Mouse (Mus musculus): ENCODE data around the gene Shank3. TPM values are rescaled to one million over a fixed set of nuclear protein-coding genes. Genes with fewer than 3 reads are reported as not detected.

The Shank3 gene
- total RNA-seq, 2 experiments from 2014 or later, result 12.8 to 17.5 TPM

DNA sequence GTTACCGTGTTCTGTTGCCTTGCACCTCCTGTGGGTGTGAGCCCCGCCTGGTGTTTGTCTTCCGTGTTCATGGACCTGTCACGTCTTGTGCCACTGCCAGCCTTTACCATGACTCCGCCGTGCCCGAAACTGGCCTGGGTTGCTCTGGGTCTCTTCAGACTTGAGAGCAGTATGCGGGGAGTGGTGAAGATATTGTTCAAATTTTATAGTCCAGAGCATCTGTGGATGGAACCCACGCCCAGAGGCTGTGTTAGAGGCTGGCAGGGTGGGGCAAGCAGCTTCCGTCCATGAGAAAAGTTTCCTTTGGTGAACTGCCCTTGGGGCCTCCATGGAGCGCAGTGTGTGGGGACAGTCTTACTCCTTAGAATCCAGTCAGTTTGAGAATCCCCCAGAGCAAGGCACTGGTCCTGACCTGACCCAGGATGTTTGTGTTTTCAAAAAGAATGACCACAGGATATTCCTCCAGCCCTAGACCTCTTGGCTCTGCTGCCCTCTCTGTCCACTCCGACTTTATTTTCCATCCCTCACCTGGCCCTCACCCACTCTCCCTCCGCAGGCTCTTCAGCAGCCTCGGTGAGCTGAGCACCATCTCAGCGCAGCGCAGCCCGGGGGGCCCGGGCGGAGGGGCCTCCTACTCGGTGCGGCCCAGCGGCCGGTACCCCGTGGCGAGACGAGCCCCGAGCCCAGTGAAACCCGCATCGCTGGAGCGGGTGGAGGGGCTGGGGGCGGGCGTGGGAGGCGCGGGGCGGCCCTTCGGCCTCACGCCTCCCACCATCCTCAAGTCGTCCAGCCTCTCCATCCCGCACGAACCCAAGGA, 58.0 kb downstream of the Shank3 start:
- DNase-seq, result no peak

DNA sequence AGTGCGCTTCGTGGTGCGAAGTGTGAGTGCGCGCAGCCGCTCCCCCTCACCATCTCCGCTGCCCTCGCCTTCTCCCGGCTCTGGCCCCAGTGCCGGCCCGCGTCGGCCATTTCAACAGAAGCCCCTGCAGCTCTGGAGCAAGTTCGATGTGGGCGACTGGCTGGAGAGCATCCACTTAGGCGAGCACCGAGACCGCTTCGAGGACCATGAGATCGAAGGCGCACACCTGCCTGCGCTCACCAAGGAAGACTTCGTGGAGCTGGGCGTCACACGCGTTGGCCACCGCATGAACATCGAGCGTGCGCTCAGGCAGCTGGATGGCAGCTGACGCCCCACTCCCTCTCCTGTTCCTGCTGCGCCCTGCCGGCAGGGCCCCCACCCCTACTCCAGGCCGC, 58.6 kb downstream of the Shank3 start:
- DNase-seq, result no peak

DNA sequence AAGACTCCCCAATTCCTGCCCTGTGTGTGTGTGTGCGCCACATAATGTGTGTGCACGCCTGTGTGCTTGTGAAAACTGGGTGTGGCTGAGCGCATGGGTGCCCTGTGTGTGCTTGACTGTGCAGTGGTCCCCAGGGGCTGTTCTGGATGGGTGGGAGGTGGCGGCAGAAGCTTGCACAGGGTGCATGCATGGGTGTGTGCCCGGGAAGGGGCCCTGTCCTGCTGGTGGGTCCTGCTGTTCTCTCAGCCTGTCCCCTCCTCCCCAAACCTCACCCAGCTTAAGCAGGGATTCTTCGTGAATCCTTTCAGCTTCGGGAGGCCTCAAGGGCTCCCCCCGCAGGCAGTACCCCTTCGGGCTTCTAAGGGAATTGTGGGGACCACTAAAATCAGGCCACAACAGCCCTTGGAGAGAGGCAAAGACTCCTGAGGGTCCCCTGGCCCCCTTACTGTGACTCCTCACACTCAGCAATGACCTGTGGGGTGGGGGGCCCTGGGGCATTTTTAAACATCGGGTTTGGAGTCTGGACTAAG, 59.8 kb downstream of the Shank3 start:
- no peak for DNase-seq

DNA sequence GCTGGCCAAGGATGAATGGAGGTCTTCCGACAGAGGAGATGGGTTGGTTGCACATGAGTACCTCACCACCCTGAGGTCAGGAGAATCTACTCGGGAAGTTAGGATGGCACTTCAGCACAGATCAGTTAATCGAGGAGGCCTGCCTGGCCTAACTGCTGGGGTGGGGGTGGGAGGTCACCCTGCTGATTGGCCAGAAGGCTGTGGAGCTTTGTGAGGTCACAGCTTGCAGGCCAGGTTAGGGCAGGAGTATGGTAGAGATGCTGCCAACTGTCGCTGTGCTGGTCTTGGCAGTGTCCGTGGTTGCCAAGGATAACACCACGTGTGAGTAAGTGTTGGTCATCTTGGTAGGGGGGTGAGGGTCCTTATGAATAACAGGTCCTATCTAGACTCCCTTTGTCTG, 68.7 kb downstream of the Shank3 start, which contains the start of gene Acr:
Gene Acr, plus strand, starts transcription at position 213 of the 400 bp plus-strand sequence.
- no peak for DNase-seq

DNA sequence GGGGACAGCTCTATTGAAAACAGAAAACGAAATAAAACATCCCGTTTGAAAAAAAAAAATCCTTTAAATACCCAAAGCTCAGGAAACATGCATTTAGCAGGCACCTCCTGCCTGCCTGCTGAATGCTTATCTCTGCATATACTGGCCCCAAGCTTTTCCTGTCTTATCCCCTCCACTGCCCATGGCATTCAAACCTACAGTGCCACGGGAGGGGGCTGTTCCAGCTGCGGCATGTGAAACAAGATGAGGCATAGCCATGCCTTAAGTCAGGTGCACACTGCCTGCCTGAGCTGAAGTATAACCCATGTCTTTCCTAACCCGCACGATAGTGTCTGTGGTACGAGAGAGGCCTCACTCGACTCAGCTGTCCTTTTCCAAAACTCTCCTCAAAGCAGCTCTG, 72.7 kb downstream of the Shank3 start:
- no peak for DNase-seq

DNA sequence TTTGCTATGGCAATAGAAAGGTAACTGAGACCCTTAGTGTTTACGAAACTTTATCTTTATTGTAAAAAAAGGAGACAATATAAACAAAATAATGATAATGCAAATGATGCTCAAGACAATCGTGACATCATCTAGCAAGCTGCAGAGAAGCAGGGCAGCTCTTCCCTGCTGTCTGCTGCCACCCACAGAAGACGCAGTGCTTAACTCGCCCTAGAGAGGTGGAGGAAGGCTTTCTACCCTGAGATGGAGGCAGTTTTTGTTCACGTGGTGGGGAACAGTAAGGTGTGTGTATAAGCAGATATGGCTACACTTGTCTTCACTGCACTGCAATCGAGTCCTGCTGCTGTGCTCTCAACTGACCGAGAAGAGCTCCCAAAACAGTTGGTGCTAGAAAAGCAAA, 83.1 kb downstream of the Shank3 start:
- no peak for DNase-seq

DNA sequence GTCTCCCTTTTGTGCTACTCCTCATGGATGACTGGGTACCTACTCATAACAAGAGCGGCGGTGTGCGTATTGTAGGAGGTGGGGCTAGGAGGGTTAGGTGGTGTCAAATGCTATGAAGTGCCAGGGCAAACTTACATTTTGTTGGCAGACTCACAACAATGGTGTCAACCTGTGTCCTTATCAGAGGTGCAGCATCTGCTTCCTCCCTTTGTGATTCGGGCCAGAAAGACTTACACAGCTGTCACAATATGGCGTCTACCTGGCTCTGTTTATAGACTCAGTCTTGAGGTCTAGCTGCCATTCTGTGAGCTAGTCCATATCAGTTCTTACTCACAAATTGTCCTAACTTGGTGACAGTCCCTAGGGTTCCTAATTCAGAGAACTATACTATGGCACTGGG, 85.7 kb downstream of the Shank3 start:
- no peak for DNase-seq

DNA sequence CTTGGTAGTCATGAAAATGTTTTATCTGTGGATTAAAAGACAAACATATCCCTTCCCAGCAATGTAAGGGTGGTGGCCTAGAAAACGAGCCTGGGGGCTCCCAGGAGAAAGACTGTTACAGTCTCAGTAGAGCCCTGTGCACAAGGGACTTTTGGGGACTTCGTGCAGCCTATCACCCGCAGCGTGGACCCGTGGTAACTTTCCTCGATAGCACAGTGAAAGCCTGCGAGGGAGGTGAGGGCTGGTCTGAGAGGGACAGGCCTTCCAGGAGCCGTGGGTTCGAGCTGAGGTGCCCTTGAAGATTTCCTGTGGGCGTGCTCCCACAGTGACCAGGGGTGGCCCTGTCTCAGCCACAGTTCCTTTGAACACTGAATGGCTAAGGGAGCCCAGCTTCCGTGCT, 86.2 kb downstream of the Shank3 start:
- DNase-seq, result no peak

DNA sequence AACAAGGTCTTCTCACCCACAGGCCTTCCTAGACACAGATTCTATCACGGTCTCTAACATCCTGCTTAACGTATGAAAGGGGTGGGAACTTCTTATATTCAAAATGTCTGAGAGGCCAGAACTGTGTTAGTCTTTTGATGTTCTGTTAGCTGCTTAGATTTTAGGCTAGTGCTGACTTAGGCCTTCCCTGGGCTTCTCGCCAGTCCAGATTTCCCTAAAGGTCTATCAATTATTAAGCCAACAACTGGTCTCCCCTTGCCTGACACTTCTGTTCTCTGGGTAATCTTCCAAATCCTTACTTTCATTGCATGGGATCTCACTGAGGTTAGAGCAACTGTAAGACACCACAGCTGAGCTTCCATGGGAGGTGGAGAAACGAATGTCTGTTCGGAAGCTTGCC, 89.7 kb downstream of the Shank3 start:
- no peak for DNase-seq

DNA sequence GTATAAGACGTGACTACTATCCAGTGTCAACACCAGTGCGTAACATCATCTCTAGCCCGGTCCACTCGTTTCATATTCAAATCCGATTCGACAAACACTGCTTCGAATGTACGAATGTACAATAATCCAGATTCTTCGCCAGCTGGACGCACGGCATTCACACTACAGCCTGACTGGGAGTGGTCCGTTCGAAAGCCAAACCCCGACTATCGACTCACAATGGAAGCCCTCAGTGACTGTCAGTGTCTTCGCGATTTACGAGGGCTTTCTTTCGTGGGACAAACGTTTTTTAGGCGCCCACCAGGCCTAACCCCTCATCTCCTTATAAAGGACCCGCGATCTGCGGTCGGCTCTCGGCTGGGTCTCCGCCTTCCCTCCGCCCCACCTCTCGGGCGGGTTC, 91.9 kb downstream of the Shank3 start:
- no peak for DNase-seq

DNA sequence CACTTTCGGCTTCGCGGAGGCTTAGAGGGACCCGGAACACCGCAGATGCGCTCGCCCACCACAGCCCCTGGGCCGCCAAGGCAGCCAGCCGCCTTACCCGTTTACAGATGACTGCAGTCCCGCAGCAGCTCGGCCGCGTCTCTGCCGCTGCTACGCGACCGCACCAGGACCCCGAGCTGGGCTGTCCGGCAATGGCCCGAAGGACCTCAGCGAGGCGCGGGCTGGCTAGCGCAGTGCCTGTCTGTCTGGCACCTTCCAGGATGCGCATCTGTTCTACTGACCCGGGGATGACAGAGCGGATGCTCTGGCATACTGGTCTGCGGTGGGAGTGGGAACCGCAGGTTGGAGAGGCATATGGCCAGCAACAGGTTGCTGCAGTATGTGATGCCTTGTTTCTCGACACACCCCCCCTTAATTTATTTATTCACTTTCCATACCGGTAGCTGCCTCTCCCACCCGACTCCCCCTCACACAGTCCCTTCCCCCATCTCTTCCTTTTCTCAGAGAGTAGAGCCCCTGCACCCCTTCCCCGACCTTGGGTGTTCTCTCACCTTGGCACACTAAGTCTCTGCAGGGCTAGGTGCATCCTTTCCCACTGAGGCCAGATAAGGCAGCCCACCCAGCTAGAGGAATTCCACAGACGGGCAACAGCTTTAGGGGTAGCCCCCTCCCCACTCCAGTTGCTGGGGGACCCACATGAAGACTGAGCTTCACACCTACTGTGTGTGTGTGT, 92.5 kb downstream of the Shank3 start, which contains the start of gene Rabl2:
Gene Rabl2, minus strand, starts transcription at position 201 of the 733 bp plus-strand sequence.
- DNase-seq, result peak; percentile 85

DNA sequence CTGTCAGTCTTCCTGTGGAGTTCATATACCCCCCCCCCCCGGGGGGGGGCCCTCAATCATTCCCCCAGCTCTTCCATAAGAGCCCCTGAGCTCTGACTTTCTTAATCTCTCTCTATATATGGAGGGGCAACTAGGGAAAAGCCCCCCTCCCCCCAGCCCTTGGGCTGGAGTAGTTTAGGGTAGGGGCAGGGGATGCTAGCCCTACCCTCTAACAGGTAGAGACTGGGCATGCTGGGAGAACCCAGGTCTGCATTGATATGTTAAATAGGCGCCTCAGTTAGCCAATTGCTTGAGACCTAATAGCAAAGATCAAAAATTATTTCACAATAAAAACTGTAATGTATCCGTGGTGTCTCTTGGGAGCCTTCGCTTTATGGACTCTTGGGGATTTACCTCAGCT, 93.1 kb downstream of the Shank3 start:
- no peak for DNase-seq

DNA sequence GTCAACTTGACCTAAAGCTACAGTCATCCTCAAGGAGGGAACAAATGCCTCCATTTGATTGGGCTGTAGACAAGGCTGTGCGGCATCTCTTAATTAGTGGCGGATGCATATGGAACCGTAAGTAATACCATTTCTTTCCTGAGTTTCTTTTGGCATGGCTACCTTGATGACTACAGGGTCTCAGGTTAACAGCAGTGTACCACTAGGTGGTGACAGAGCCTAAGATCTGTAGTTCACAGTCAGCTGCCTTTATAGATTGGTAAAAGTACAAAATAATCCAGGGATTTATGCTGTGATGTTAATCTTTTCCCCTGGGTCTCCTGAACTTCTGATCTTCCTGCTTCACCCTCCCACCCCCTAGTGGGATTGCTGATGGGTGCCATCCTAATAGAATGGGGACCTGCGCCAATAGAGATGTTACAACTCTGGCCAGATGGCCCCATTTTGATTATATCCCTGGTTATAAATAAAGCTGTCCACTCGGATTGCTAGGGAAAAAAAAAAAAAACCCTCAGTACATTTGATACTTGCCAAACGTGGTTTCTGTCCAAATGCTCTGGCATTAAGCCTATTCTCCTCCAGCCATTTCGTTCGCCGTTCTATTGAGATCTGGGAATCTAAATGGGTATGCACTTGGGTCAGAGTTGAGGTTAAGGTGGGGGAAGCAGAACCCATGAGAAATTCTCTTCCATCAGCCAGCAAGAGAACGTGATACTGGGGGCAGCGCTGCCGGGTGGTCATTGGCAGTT, 106.6 kb downstream of the Shank3 start:
- DNase-seq, result no peak

DNA sequence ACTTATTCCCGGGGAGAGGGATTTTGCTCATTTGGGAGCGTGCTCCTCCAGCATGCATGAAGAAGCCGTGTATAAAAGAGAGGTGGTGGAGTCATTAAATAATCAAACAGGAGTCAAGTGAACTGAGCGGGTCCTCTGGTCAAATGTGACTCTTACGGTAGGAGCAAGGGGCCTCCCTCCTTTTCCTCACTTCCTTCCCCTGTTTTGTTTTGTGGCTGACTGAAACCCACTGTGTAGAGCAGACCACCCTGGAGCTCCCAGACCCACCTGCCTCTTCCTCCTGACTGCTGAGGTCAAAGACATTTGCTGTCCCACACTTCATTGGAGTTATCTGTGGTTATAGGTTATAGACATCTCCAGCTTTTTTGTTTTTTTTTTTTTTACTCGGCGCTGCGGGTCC, 108.1 kb downstream of the Shank3 start:
- DNase-seq, result no peak

DNA sequence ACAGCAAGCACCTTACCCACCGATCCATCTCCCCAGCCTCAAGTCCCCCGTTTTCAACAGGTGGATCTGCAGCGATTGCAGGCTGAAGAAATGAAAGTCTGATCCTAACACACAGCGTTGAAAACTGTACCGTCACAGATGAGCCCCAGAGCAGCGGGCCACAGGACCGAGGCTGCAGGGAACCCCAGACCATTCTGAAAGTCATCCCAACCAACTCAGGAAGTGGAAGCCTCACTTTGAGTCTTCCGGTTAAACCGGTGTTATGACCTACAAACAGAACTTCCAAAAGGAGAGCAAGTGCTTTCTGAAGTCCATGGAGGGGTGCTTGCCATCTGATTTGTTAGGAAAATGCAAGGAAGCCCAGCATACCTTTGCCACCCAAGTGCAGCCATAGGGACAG, 108.5 kb downstream of the Shank3 start:
- no peak for DNase-seq

Other genes starting within 250 kb of the Shank3 start
- gene Sbf1, start 184.3 kb upstream of the Shank3 start, total RNA-seq (2021), result 10 to 100 TPM; 48.1 to 61.0 TPM
- not detected for gene Adm2, start 176.9 kb upstream of the Shank3 start, total RNA-seq (2021)
- gene Miox, start 165.2 kb upstream of the Shank3 start, total RNA-seq (2021), result not detected
- gene Lmf2, start 144.0 kb upstream of the Shank3 start, total RNA-seq (2021), result 10 to 100 TPM in 1 of 2 experiments, 1 to 10 TPM in 1; 9.9 to 13.6 TPM
- gene Ncaph2, start 143.9 kb upstream of the Shank3 start, total RNA-seq (2021), result 10 to 100 TPM; 35.1 to 37.0 TPM
- 10 to 100 TPM; 14.7 to 21.8 TPM for gene Sco2, start 125.8 kb upstream of the Shank3 start, total RNA-seq (2021)
- under 1 TPM; 0.29 to 0.49 TPM for gene Tymp, start 122.6 kb upstream of the Shank3 start, total RNA-seq (2021)
- gene Odf3b, start 120.3 kb upstream of the Shank3 start, total RNA-seq (2021), result under 1 TPM in 1 of 2 experiments, not detected in 1; 0.32 TPM
- gene Klhdc7b, start 114.7 kb upstream of the Shank3 start, total RNA-seq (2021), result not detected
- not detected for gene Syce3, start 89.1 kb upstream of the Shank3 start, total RNA-seq (2021)
- gene Cpt1b, start 73.8 kb upstream of the Shank3 start, total RNA-seq (2021), result 100 to 1,000 TPM; 227 to 251 TPM
- under 1 TPM; 0.27 to 0.49 TPM for gene C730034F03Rik, start 70.0 kb upstream of the Shank3 start, total RNA-seq (2021)
- gene Gm44502, start 69.9 kb upstream of the Shank3 start, total RNA-seq (2021), result not detected
- 10 to 100 TPM; 21.4 to 24.2 TPM for gene Chkb, start 69.7 kb upstream of the Shank3 start, total RNA-seq (2021)
- under 1 TPM; 0.29 to 0.31 TPM for gene Mapk8ip2, start 45.7 kb upstream of the Shank3 start, total RNA-seq (2021)
- gene Arsa, start 22.2 kb upstream of the Shank3 start, total RNA-seq (2021), result 1 to 10 TPM; 4.2 to 4.9 TPM
- gene Acr, start 68.7 kb downstream of the Shank3 start, total RNA-seq (2021), result under 1 TPM; 0.27 to 0.36 TPM
- 1 to 10 TPM; 1.8 to 1.9 TPM for gene Rabl2, start 92.3 kb downstream of the Shank3 start, total RNA-seq (2021)

Measured in gastrocnemius, postnatal 25 days (tissue).